Mouse (Mus musculus) midbrain, postnatal 0 days (tissue): ENCODE results near the gene Wdr95. TPM values are rescaled to one million over a fixed set of nuclear protein-coding genes. Genes with fewer than 3 reads are reported as not detected.
A peak's percentile ranks its signal among the peaks of the same experiment; 100 is the strongest.

Experiments used
- ATAC-seq: fragments of 200-750 bp; cut with Nextera tagmentation; 2 replicates; pipeline ENCODE4 v1.8.0; 2017; ENCODE audit warnings: moderate number of reproducible peaks, mild to moderate bottlenecking, moderate TSS enrichment, moderate library complexity; ENCODE audit not compliant: low FRiP score
- DNase-seq: peaks from one replicate; pipeline ENCODE4 v3.0.0-alpha.2; 2015; ENCODE audit warnings: low spot score
- H3K27ac ChIP-seq: fragments of 300-500 bp; sonication (generic); 2 replicates; pipeline ENCODE4 v1.5.1; 2014; ENCODE audit warnings: low read depth, mild to moderate bottlenecking, low read length, mixed read lengths
- H3K27me3 ChIP-seq: fragments of 300-500 bp; sonication (generic); 2 replicates; pipeline ENCODE4 v1.6.1; 2014; ENCODE audit warnings: low read length, control low read depth, mixed read lengths; ENCODE audit not compliant: insufficient read depth
- H3K36me3 ChIP-seq: fragments of 300-500 bp; sonication (generic); 2 replicates; pipeline ENCODE4 v1.6.1; 2014; ENCODE audit warnings: low read length, control low read depth, mixed read lengths; ENCODE audit not compliant: insufficient read depth
- H3K4me1 ChIP-seq: fragments of 300-500 bp; sonication (generic); 2 replicates; pipeline ENCODE4 v1.6.1; 2014; ENCODE audit warnings: mild to moderate bottlenecking, control low read depth, antibody characterized with exemption, low read length, mixed read lengths; ENCODE audit not compliant: insufficient read depth
- H3K4me2 ChIP-seq: fragments of 300-500 bp; sonication (generic); 2 replicates; pipeline ENCODE4 v1.6.1; 2014; ENCODE audit warnings: low read depth, mild to moderate bottlenecking, low read length, mixed read lengths; ENCODE audit not compliant: poor library complexity, severe bottlenecking
- H3K4me3 ChIP-seq: fragments of 300-500 bp; sonication (generic); 2 replicates; pipeline ENCODE4 v1.5.1; 2014; ENCODE audit warnings: low read depth, mild to moderate bottlenecking, low read length, moderate library complexity
- H3K9ac ChIP-seq: fragments of 300-500 bp; sonication (generic); replicated peaks from 2 replicates; pipeline ENCODE4 v1.6.1; 2014; ENCODE audit warnings: mild to moderate bottlenecking, low read length, moderate library complexity, mixed read lengths; ENCODE audit not compliant: poor library complexity, severe bottlenecking
- H3K9me3 ChIP-seq: fragments of 300-500 bp; sonication (generic); 2 replicates; pipeline ENCODE4 v1.6.1; 2016; ENCODE audit warnings: low read length, control low read depth
- CTCF ChIP-seq: IDR thresholded peaks from 2 replicates; pipeline ENCODE4 v1.5.1; 2016; ENCODE audit warnings: antibody characterized with exemption, mild to moderate bottlenecking
- WGBS: fragments of 180-500 bp; shearing (Covaris S2); extraction: QIAGEN DNeasy Blood & Tissue Kit; methylation state at CpG from one replicate; pipeline ENCODE4 v1.1.7; 2014; 5-methylcytosine and 5-hydroxymethylcytosine counted together
- polyA plus RNA-seq: library from polyadenylated mRNA; unstranded; fragments of >200 nt; fragmentation: Nextera tagmentation; extraction: Ambion mirVana; gene quantifications from 2 replicates; pipeline ENCODE4 v1.2.1, GENCODE M21; 2015
- total RNA-seq: library from RNA; depleted of rRNA; stranded (reverse); fragments of >200 nt; gene quantifications from 2 replicates; pipeline ENCODE4 v1.2.3, GENCODE M21; 2014

The Wdr95 gene
- total and polyA plus RNA-seq, 2 experiments from 2014 or later, result 0.33 to 0.41 TPM

DNA sequence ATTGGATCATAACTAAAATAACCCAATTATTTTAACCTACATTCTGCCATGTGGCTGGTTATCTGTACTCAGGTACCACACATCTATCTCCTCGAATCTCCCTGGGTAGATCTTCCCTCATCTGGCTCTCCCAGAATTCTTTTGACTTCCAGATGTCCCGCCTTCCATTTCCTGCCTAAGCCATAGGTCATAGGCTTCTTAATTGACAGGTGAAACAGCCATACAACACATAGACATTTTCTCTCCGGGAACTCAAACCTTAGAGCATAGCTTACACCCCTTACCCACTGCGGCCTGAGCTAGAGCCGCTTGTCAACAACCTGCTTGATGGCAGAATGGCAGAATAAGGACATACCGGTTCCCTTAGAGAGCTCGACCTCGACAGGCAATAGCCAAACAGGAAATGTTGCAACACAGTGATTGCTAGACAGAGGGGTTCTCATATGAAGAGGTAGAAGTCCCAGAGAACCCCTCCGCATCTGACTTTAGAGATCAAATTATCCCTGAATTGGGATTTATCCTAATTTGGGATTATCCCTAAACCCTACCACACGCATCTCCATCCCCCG is 58.9 kb downstream of the Wdr95 start:
- no peak for DNase-seq
- ATAC-seq, result no peak
- WGBS, result 87% methylated on average over 11 of the region's 11 CpGs
- H3K27ac ChIP-seq, result no peak overlapping the region
- no peaks in the 10 kb centered on the region for H3K27me3 ChIP-seq
- H3K4me2 ChIP-seq, result no peak overlapping the region
- H3K9ac ChIP-seq, result no peak overlapping the region
- H3K9me3 ChIP-seq, result no peaks in the 10 kb centered on the region
- H3K4me1 ChIP-seq, result no peaks in the 10 kb centered on the region
- H3K36me3 ChIP-seq, result no peaks in the 10 kb centered on the region
- TF ChIP-seq CTCF, result no peak
- H3K4me3 ChIP-seq, result no peak overlapping the region

DNA sequence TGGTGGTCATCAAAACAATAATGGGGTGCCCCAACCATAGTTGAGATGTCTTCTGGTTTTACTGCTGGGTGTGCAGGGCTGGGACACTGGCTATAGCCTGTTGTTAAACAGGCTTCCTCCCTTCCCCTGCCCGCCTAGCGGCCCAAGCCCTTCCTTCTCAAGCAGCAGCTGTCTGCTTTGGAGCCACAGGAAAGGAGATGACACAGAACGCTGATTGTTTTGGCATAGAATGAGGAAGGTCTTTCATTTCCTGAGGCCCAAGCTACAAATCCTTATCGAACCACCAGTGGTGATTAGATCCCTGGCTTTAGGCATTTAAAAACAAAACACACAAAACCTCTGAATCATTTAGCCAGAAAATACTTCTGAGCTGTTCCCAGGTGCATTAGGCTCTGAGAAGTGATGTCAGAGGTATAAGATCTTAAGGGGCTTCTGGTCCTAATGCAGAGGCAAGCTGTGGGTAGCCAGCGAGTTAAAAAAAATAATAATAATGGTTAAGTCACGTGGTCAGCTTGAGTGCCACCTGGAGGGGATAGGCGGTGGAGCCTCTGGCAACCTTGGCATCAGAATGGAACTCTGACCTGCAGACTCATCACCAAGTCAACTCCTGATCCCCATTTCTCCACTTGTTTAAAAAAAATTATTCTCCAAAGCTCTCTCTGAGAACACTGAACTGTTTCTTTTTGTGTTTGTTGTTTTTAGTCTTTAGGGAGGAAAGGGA is 60.5 kb downstream of the Wdr95 start:
- no peak for TF ChIP-seq CTCF
- peak overlapping the region; percentile 7; the same call in 1 of the 2 replicates for H3K27ac ChIP-seq
- H3K9me3 ChIP-seq, result no peaks in the 10 kb centered on the region
- DNase-seq (no peak), ATAC-seq (no peak)
- no peak overlapping the region for H3K9ac ChIP-seq
- H3K4me2 ChIP-seq, result no peak overlapping the region
- no peaks in the 10 kb centered on the region for H3K27me3 ChIP-seq
- WGBS, result 60% methylated on average over 7 of the region's 7 CpGs
- no peaks in the 10 kb centered on the region for H3K4me1 ChIP-seq
- H3K4me3 ChIP-seq, result no peak overlapping the region
- H3K36me3 ChIP-seq, result no peaks in the 10 kb centered on the region

DNA sequence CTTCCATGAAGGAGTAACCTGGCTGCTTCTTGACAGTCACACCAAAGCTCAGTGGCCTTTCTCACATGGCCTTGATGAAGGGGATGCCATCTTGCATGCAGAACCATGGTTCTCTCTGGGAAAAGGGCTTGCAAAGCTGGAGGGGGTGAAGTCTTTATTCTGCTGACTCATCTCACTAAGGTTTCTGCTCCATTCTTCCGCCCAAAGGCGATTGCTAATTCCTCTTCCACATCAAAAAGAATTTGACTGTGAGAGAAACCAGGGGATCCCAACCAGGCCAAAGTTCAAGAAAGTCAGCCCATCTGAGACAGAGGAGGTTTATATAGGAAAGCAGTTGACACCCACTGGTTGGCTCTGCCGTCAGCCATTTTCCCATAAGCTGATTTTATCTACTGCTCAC is 61.5 kb downstream of the Wdr95 start:
- no peak for TF ChIP-seq CTCF
- Histone ChIP-seq H3K27me3 (no peaks in the 10 kb centered on the region), H3K4me1 (no peaks in the 10 kb centered on the region), H3K4me2 (no peak overlapping the region), H3K36me3 (no peaks in the 10 kb centered on the region), H3K27ac (no peak overlapping the region), H3K9me3 (no peaks in the 10 kb centered on the region), H3K4me3 (no peak overlapping the region), H3K9ac (no peak overlapping the region)
- ATAC-seq (no peak), DNase-seq (no peak)
- 57% methylated on average over 3 of the region's 3 CpGs for WGBS

DNA sequence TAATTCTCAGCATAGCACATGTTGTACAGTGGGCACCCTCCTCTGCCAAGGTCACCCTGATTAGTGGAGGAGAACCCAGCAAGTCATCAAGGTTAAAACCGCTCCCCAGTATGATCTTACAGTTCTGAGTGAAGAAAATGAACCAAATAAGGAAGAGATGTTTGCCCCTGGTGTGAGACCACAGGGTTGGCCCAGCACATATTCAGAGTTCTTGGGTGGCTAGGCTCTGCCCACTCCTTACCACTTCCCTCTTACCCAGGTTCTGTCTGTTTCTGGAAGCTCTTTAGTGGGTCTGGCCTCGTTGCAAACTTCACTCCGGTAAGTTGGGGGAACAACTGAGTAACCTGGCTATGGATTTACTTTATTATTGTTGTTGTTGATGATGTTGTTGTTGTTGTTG is 65.7 kb downstream of the Wdr95 start:
- Histone ChIP-seq H3K27ac (no peak overlapping the region), H3K4me1 (no peaks in the 10 kb centered on the region), H3K36me3 (no peaks in the 10 kb centered on the region), H3K27me3 (no peaks in the 10 kb centered on the region), H3K9ac (no peak overlapping the region), H3K4me2 (no peak overlapping the region), H3K4me3 (no peak overlapping the region), H3K9me3 (no peaks in the 10 kb centered on the region)
- 91% methylated on average over 3 of the region's 3 CpGs for WGBS
- TF ChIP-seq CTCF, result no peak
- DNase-seq (no peak), ATAC-seq (no peak)

DNA sequence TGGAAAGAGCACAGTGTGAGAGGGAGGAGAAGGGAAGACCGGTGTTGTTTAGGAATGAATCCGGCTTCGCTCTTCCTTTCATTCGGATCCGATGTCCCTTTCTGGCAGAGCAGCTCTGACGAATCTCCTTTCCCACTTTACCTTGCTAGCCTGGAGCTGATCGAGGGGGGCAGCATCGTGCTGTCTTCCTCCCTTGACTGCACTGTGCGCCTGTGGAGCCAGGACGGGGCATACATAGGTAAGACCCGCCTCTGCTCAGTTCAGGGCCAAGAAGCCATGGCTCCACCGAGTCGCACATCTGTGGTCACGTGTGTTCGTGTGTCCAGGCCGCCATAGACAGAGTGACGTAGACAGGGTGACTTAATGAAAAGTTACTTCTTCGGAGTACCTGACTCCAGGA is 68.9 kb downstream of the Wdr95 start:
- H3K4me3 ChIP-seq, result no peak overlapping the region
- WGBS, result 50% methylated on average over 18 of the region's 18 CpGs
- H3K4me2 ChIP-seq, result no peak overlapping the region
- ATAC-seq (no peak), DNase-seq (no peak)
- no peak overlapping the region for H3K27ac ChIP-seq
- no peaks in the 10 kb centered on the region for H3K9me3 ChIP-seq
- 0 out of 2 replicates have a peak, but pooled peaks have one; percentile 7 for TF ChIP-seq CTCF
- no peaks in the 10 kb centered on the region for H3K4me1 ChIP-seq
- no peaks in the 10 kb centered on the region for H3K27me3 ChIP-seq
- no peaks in the 10 kb centered on the region for H3K36me3 ChIP-seq
- H3K9ac ChIP-seq, result no peak overlapping the region

DNA sequence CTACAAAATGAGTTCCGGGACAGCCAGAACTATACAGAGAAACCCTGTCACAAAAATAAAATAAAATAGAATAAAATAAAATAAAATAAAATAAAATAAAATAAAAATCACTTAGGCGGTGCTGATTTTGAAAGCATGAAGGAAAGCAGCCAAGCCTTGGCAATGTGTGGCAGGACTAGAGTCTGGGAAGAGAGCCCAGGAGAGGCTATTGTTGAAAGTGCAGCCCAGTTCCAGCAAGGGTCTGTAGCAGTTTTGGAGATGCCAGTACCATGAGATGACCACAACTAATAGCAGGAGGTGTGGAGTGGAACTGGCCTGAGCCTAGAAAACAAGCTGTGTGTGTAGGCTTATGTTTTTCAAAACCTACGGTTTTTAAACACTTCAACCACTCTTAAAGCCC is 73.5 kb downstream of the Wdr95 start:
- no peaks in the 10 kb centered on the region for H3K9me3 ChIP-seq
- no peak for TF ChIP-seq CTCF

More for the DNA sequence above, 73.5 kb downstream of the Wdr95 start:
- Histone ChIP-seq H3K27me3 (no peaks in the 10 kb centered on the region), H3K36me3 (no peaks in the 10 kb centered on the region), H3K4me2 (no peak overlapping the region), H3K4me3 (no peak overlapping the region), H3K4me1 (no peaks in the 10 kb centered on the region), H3K27ac (no peak overlapping the region), H3K9ac (no peak overlapping the region)
- ATAC-seq, result no peak
- DNase-seq, result peak; percentile 68
- 94% methylated on average over 3 of the region's 3 CpGs for WGBS
